Mouse (Mus musculus) CH12.LX (cell line): ENCODE measurements around the gene Anks1b.

Experiments used
- BHLHE40 ChIP-seq: IDR thresholded peaks from 2 replicates; pipeline ENCODE4 v1.6.1; 2011; ENCODE audit warnings: mild to moderate bottlenecking, low read depth, low read length, improper control_type of control experiment
- CTCF ChIP-seq, 2 experiments: IDR thresholded peaks in 1 of 2; conservative IDR thresholded peaks in 1 of 2; 2 replicates each; pipeline ENCODE4 v1.5.1; 2011 to 2012; ENCODE audit warnings: low read depth in 2 of 2, low read length in 2 of 2, improper control_type of control experiment in 1 of 2, inconsistent platforms in 1 of 2, mild to moderate bottlenecking in 1 of 2, moderate library complexity in 1 of 2
- EP300 ChIP-seq: IDR thresholded peaks from 2 replicates; pipeline ENCODE4 v1.6.1; 2011; ENCODE audit warnings: low read length, improper control_type of control experiment
- MAX ChIP-seq: IDR thresholded peaks from 2 replicates; pipeline ENCODE4 v1.6.1; 2011; ENCODE audit warnings: low read length, improper control_type of control experiment
- MEF2A ChIP-seq: IDR thresholded peaks from 2 replicates; pipeline ENCODE4 v1.6.1; 2014; ENCODE audit warnings: low read depth, mild to moderate bottlenecking, inconsistent platforms, low read length, improper control_type of control experiment, borderline replicate concordance
- PAX5 ChIP-seq: IDR thresholded peaks from 2 replicates; pipeline ENCODE4 v1.6.1; 2012; ENCODE audit warnings: low read length, inconsistent platforms, mixed read lengths
- POLR2A ChIP-seq: IDR thresholded peaks from 2 replicates; pipeline ENCODE4 v1.6.1; 2011; ENCODE audit warnings: low read depth, mild to moderate bottlenecking, improper control_type of control experiment, low read length
- ZNF384 ChIP-seq: IDR thresholded peaks from 2 replicates; pipeline ENCODE4 v1.6.1; 2012; ENCODE audit warnings: low read depth, low read length, improper control_type of control experiment, inconsistent platforms

DNA sequence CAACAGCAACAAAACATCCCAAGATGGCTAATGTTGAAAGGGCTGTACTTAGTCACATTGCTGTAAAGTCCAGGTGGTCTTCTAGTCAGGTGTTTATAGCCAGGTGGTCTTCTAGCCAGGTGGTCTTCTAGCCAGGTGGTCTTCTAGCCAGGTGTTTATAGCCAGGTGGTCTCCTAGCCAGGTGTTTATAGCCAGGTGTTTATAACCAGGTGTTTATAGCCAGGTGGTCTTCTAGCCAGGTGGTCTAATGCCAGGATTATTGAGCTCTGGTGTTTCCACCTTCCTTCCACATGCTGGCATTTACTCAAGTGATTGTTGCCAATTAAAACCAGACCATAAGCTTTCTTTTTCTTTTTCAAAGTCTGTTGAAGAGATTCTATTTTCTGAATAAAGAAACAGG is 1030.9 kb downstream of the Anks1b start:
- no peak for TF ChIP-seq PAX5
- no peak for TF ChIP-seq EP300
- TF ChIP-seq CTCF (conservative IDR thresholded peaks at IDR 0.05 in 1 of 2, IDR thresholded peaks at IDR 0.05 in 1 of 2; ENCODE audit: low read depth in 2 of 2, low read length in 2 of 2): no peak
- TF ChIP-seq POLR2A: no peak
- TF ChIP-seq ZNF384: no peak
- TF ChIP-seq MEF2A: no peak
- no peak for TF ChIP-seq MAX
- TF ChIP-seq BHLHE40: no peak
